Mouse (Mus musculus): ENCODE measurements around the gene Jaml.

- TF ChIP-seq ZNF384 (IDR thresholded peaks at IDR 0.05; ENCODE audit: low read depth, low read length) (no peak), MAFK (IDR thresholded peaks at IDR 0.05; ENCODE audit: insufficient read depth, low read depth, low read length) (no peak), ZC3H11A (IDR thresholded peaks at IDR 0.05; ENCODE audit: borderline replicate concordance, low read depth, low read length) (no peak), CHD2 (IDR thresholded peaks at IDR 0.05; ENCODE audit: low read depth, low read length) (no peak)
Observed at GRCm38 (mm10) chr9:45105596-45106374, 26.8 kb downstream of the Jaml start.
